Mouse (Mus musculus) kidney, adult 2 months (tissue): ENCODE measurements around the gene Hand2. TPM values are rescaled to one million over a fixed set of nuclear protein-coding genes. Genes with fewer than 3 reads are reported as not detected.

ENCODE experiments used
- DNase-seq: peaks from one replicate; pipeline ENCODE4 v3.0.0; 2021
- H3K27ac ChIP-seq: fragments of 200-500 bp; 2 replicates; pipeline ENCODE4 v1.5.1; 2012; ENCODE audit warnings: low read depth, low read length, control low read depth, inconsistent platforms; ENCODE audit not compliant: insufficient read depth
- H3K27me3 ChIP-seq: fragments of 200-500 bp; replicated peaks from 2 replicates; pipeline ENCODE4 v1.6.1; 2012; ENCODE audit warnings: mild to moderate bottlenecking, moderate library complexity, low read length, inconsistent platforms; ENCODE audit not compliant: control insufficient read depth, insufficient read depth
- H3K36me3 ChIP-seq: fragments of 200-500 bp; 2 replicates; pipeline ENCODE4 v1.6.1; 2012; ENCODE audit warnings: mild to moderate bottlenecking, moderate library complexity, low read length, inconsistent platforms; ENCODE audit not compliant: control insufficient read depth, insufficient read depth
- H3K4me1 ChIP-seq: fragments of 200-500 bp; 2 replicates; pipeline ENCODE4 v1.6.1; 2011; ENCODE audit warnings: low read length; ENCODE audit not compliant: control insufficient read depth, insufficient read depth
- H3K4me3 ChIP-seq: fragments of 200-500 bp; 2 replicates; pipeline ENCODE4 v1.5.1; 2011; ENCODE audit warnings: mild to moderate bottlenecking, low read depth, low read length, control low read depth; ENCODE audit not compliant: insufficient read depth
- CTCF ChIP-seq: fragments of 200-500 bp; conservative IDR thresholded peaks from 2 replicates; pipeline ENCODE4 v1.5.1; 2011; ENCODE audit warnings: low read depth, mild to moderate bottlenecking, control low read depth, low read length, moderate library complexity, mixed read lengths; ENCODE audit not compliant: insufficient read depth, insufficient read length
- POLR2A ChIP-seq: fragments of 200-500 bp; IDR thresholded peaks from one replicate; pipeline ENCODE4 v1.6.1; 2011; ENCODE audit warnings: low read depth, low read length, control low read depth
- WGBS: fragments of 180-500 bp; shearing (Covaris S2); methylation state at CpG from one replicate; pipeline ENCODE4 v1.1.7; 2018; 5-methylcytosine and 5-hydroxymethylcytosine counted together
- polyA plus RNA-seq: library from polyadenylated mRNA; depleted of rRNA; stranded (reverse); fragments of >200 nt; gene quantifications from 2 replicates; pipeline ENCODE4 v1.2.3, GENCODE M21; 2012

The Hand2 gene
- polyA plus RNA-seq, 1 experiment = 0.33 TPM

DNA sequence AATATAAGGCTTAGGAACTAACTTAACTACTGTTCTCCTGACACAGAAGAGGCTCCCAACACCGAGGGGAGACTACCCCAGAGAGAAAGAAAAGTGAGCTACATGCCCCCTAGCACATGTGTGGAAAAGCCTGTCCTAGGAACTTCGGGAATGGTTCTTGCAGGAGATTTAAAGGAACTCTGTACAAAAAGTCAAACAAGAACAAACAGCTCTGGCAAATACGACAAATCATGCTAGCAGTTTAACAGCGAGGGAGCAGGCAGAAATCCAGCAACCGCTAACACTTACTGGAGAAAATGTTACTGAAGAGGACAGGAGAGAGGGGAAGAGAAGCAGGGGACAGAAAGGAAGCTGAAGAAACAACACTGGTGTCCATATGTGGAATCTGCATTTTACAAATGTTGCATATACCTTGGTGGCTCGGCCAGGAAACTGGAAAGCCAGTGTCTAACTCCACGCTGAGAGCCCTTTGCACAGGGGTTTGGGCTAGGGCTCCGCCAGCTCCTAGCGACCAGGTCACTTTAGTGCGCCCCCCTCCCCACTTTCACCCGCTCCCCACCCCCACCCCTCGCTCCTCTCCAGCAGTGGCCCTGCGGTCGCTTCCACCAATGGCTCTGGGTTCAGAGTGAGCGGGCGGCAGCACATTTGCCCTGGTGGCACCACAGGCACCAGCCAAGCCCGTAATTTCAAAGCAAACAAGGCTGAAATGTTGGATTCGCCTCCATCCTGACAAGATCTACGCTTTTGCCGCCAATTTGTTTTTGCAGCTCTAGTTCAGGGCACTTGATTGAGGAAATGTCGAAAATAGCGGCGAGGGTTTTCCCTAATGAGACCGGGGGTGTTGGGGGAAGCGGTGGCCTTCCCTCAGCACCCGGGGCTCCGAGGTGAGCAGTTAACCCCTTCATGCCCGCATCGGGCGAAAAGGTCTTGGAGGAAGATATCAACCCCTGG lies 8.5 kb upstream of the Hand2 start:
- H3K27me3 ChIP-seq = peaks cover 10% of the 10 kb centered on the region
- no peaks in the 10 kb centered on the region for H3K4me1 ChIP-seq
- WGBS = 3% methylated on average over 29 of the region's 30 CpGs
- DNase-seq = no peak
- H3K27ac ChIP-seq = no peak overlapping the region
- TF ChIP-seq POLR2A (no peak), CTCF (no peak)
- no peak overlapping the region for H3K4me3 ChIP-seq
- no peaks in the 10 kb centered on the region for H3K36me3 ChIP-seq

DNA sequence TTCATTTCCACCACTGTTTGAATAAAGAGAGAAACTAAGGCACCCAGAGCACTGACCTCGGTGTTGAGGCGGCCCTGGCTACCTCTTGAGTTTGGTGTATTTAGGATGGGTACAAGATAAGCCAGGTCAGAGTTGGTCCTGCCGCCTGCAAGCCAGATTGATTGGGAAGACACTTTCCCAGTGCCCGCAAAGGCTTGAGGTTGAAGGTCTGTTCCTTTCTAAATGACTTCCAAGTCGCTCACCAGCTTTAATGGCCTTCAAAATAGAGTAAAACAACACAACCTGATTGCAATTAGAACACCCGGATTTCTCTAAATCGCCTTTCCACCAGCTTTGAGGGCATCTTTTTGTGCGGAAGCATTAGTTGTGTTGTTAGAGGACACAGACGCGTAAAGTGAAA lies 7.2 kb upstream of the Hand2 start:
- TF ChIP-seq POLR2A (no peak), CTCF (no peak)
- H3K4me3 ChIP-seq = no peak overlapping the region
- peaks cover 14% of the 10 kb centered on the region for H3K27me3 ChIP-seq
- no peaks in the 10 kb centered on the region for H3K36me3 ChIP-seq
- no peak overlapping the region for H3K27ac ChIP-seq
- DNase-seq = no peak
- 11% methylated on average over 10 of the region's 10 CpGs for WGBS
- H3K4me1 ChIP-seq = no peaks in the 10 kb centered on the region

- Histone ChIP-seq H3K27me3 (peaks cover 14% of the 10 kb centered on the region), H3K27ac (no peak overlapping the region), H3K36me3 (no peaks in the 10 kb centered on the region), H3K4me1 (no peaks in the 10 kb centered on the region), H3K4me3 (no peak overlapping the region)
- TF ChIP-seq POLR2A (no peak), CTCF (0 out of 2 replicates have a peak, but pooled peaks have one; percentile 7)
- DNase-seq = no peak
- 3% methylated on average over 10 of the region's 10 CpGs for WGBS
These were observed 6.6 kb upstream of the Hand2 start for GRCm38 (mm10) chr8:57314216-57314615.

DNA sequence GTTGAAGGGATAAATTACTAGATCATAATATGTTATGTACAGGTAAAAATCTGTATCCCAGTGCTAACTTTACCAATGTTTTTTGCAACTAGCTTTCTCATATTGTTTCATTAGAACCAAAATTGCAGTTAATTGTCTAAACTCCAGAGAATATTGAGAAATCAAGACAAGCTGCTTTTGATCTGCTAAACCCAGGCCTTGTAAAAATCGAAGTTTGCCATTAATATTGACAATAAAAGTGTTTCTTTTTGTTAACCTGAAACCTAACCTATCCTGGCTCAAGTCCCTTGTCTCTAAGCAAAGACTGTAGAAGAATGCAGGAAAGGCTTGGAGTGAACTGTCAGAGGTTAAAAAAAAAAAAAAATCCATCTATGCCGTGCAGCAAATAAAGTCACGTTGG lies 5.3 kb upstream of the Hand2 start:
- H3K36me3 ChIP-seq = no peaks in the 10 kb centered on the region
- TF ChIP-seq POLR2A (no peak), CTCF (no peak)
- H3K4me3 ChIP-seq = no peak overlapping the region

DNA sequence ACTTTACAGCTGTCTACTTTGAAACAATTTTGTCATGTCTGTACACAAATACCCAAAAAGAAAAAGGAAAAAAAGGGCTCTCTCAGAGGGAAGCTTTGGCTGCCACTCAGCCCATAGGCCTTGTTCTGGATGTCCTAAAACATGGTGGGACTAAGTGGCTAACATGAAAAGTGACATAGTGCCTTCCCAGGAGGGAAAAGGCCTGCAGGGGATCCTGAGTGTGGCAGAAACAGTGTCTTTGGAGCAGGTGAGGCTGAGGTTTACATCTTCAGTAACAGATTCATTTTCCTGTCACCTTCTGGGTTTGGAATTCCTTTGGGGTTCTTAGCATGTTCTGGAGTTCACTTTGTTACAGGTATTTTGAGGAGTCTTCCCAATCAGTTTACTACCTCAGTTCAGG lies 3.7 kb upstream of the Hand2 start:
- Histone ChIP-seq H3K27me3 (peaks cover 25% of the 10 kb centered on the region), H3K4me3 (no peak overlapping the region), H3K4me1 (no peaks in the 10 kb centered on the region), H3K27ac (no peak overlapping the region), H3K36me3 (no peaks in the 10 kb centered on the region)
- no peak for DNase-seq
- TF ChIP-seq POLR2A (no peak), CTCF (no peak)

More for the DNA sequence above, 5.3 kb upstream of the Hand2 start:
- H3K4me1 ChIP-seq = no peaks in the 10 kb centered on the region
- no peak for DNase-seq
- no peak overlapping the region for H3K27ac ChIP-seq
- peaks cover 16% of the 10 kb centered on the region for H3K27me3 ChIP-seq
- 6% methylated on average over 3 of the region's 3 CpGs for WGBS

DNA sequence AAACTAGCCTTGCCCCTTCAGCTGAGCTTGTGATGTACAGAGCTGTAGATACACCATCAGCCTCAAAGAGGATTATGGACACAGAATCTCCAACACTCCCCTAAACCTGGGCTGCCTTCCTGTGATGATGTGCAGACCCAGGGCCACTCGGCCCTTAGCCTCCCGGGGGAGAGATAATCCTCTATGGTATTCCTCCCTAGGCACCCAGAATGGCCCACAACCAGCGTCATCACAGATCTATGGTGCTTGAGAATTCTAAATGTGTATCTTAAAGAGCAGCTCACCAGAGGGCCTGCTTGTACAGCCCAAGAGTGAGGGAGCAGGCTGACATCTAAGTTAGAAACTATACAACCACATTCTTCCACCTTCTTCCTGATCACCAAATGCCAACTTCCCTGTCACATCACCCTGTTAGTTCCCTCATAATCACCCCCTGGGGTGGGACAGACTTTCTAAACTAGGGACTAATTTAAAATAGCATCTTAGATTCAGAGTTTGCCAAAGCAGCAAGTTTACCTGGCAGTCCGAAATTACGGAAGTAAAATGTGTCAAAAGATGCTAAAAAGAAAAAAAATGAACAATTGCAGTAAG lies 2.8 kb upstream of the Hand2 start:
- WGBS = 12% methylated on average over 5 of the region's 5 CpGs
- Histone ChIP-seq H3K36me3 (no peaks in the 10 kb centered on the region), H3K4me3 (no peak overlapping the region), H3K27ac (no peak overlapping the region), H3K4me1 (no peaks in the 10 kb centered on the region), H3K27me3 (peaks cover 25% of the 10 kb centered on the region)
- TF ChIP-seq CTCF (no peak), POLR2A (no peak)
- no peak for DNase-seq
